In genomic region chr19:53364551-53364950, GRCm38 (mm10) we compare ENCODE assay signal across 19 mouse cellular contexts. TPM values are rescaled to one million over a fixed set of nuclear protein-coding genes. Genes with fewer than 3 reads are reported as not detected.
DNase-seq lines count a peak whose midpoint lies in the region; ATAC-seq and TF ChIP-seq lines count a peak whose summit lies in the region.
"Had no signal": no experiment of that assay in that cellular context is flagged by ENCODE, and none has a peak within 500 bp of the region (broad histone marks: within the 10 kb centered on the region; RNA-seq: fewer than 3 reads in every experiment).

No protein-coding gene starts in this region.

- no peaks in the 10 kb centered on the region; the same call in 1 of the 2 replicates for H3K36me3 ChIP-seq in heart, embryonic 13.5 days
- H3K36me3 ChIP-seq in intestine, postnatal 0 days (ENCODE audit: control insufficient read depth, insufficient read depth), result no peaks in the 10 kb centered on the region

- H3K4me1 ChIP-seq in heart, embryonic 13.5 days, result peaks cover 58% of the 10 kb centered on the region
- no peaks in the 10 kb centered on the region for H3K4me1 ChIP-seq in intestine, postnatal 0 days (replicated peaks; ENCODE audit: control insufficient read depth, insufficient read depth, low read length)

- no peaks in the 10 kb centered on the region for H3K9me3 ChIP-seq in heart, embryonic 13.5 days
- H3K9me3 ChIP-seq in intestine, postnatal 0 days (ENCODE audit: control insufficient read depth), result no peaks in the 10 kb centered on the region
- H3K9me3 ChIP-seq: hindbrain, embryonic 12.5 days had no signal

- H3K27ac ChIP-seq in heart, embryonic 13.5 days (replicated peaks), result peak overlapping the region; percentile 77
- H3K27ac ChIP-seq in left cerebral cortex, adult 2 months, result peak overlapping the region; percentile 74
- H3K27ac ChIP-seq in intestine, postnatal 0 days (ENCODE audit: low read depth, low read length), result no peak overlapping the region

- WGBS in heart, embryonic 13.5 days, result 35% methylated on average over 2 of the region's 2 CpGs
- 25% methylated on average over 2 of the region's 2 CpGs for WGBS in intestine, postnatal 0 days

- peak overlapping the region; percentile 64 for H3K4me2 ChIP-seq in heart, embryonic 13.5 days
- H3K4me2 ChIP-seq in intestine, postnatal 0 days (replicated peaks; ENCODE audit: low read depth), result peak overlapping the region; percentile 59

- DNase-seq in cerebellum, adult 9-10 months, result peak; percentile 61
- no peak for DNase-seq in heart, adult 8-10 months (ENCODE audit: low spot score)
- DNase-seq in left cerebral cortex, adult 2 months (ENCODE audit: extremely low spot score in 1 of 2, low spot score in 2 of 2), result no peak
- no peak for DNase-seq in left cerebral cortex, postnatal 4 days
- no peak for DNase-seq in embryo, embryonic 10 days (ENCODE audit: low spot score)

- H3K27me3 ChIP-seq in heart, embryonic 13.5 days (replicated peaks), result no peaks in the 10 kb centered on the region
- no peaks in the 10 kb centered on the region for H3K27me3 ChIP-seq in intestine, postnatal 0 days (replicated peaks; ENCODE audit: control insufficient read depth, insufficient read depth, low read length)
- H3K27me3 ChIP-seq: hindbrain, embryonic 12.5 days had no signal

- no peak overlapping the region for H3K4me3 ChIP-seq in heart, embryonic 13.5 days
- no peak overlapping the region for H3K4me3 ChIP-seq in left cerebral cortex, adult 2 months
- H3K4me3 ChIP-seq in intestine, postnatal 0 days (ENCODE audit: low read depth, low read length), result no peak overlapping the region
- H3K4me3 ChIP-seq: hindbrain, embryonic 12.5 days had no signal

- ATAC-seq in cerebellum, adult (ENCODE audit: insufficient number of reproducible peaks, low FRiP score, low TSS enrichment), result no peak
- ATAC-seq in heart, embryonic 13.5 days (ENCODE audit: extremely low read depth, insufficient number of reproducible peaks, low FRiP score, low TSS enrichment), result no peak
- ATAC-seq in intestine, postnatal 0 days, result no peak

- intact Hi-C loops in left cerebral cortex, adult 2 months (cut with DNase I), result loop anchor here (2.0 kb wide), 2 partner anchors 36 to 222 kb away; no protein-coding TSS in a partner anchor
- intact Hi-C loops in left cerebral cortex, postnatal 4 days (cut with DNase I), result no loop called here

- no peak overlapping the region for H3K9ac ChIP-seq in heart, embryonic 13.5 days
- H3K9ac ChIP-seq in intestine, postnatal 0 days (ENCODE audit: low read depth, low read length), result no peak overlapping the region
- H3K9ac ChIP-seq: hindbrain, embryonic 12.5 days; liver, postnatal 0 days had no signal

- TF ChIP-seq CTCF in left cerebral cortex, adult 2 months (IDR thresholded peaks at IDR 0.05), result no peak
- TF ChIP-seq CTCF in intestine, postnatal 0 days (IDR thresholded peaks at IDR 0.05; ENCODE audit: low read depth), result no peak

RNA-seq across cellular contexts. Expression of gene Gm10197, which starts 7.0 kb away (rescaled TPM):
- not detected in 2 replicates for polyA plus RNA-seq in heart, embryonic 13.5 days (2015; fragmentation: Nextera tagmentation; extraction: Ambion mirVana)
- not detected for total RNA-seq in heart, adult 8-10 months (2022)
- total RNA-seq in left cerebral cortex, adult 2 months (2021), result not detected
- total RNA-seq in left cerebral cortex, postnatal 4 days (2021), result not detected
- polyA plus RNA-seq in intestine, postnatal 0 days (2015; fragmentation: Nextera tagmentation; extraction: Ambion mirVana), result not detected in 2 replicates
- total RNA-seq: adrenal gland, adult 8-10 months; gastrocnemius, adult 8-10 months; layer of hippocampus, adult 18-20 months; left cerebral cortex, adult 8-10 months; megakaryocyte-erythroid progenitor cell, adult 5-6 weeks; monocyte, adult 5-6 weeks had no signal
- polyA plus RNA-seq: cerebellum, adult 2 months; cortical plate, adult 2 months; hindbrain, embryonic 12.5 days; limb, embryonic 14.5 days; liver, postnatal 0 days had no signal

RNA-seq across cellular contexts. Expression of gene Smndc1, which starts 25.8 kb away (rescaled TPM):
- 27.8 and 28.8 TPM in 2 replicates for polyA plus RNA-seq in heart, embryonic 13.5 days (2015; fragmentation: Nextera tagmentation; extraction: Ambion mirVana)
- 10 to 100 TPM; 31.9 to 37.5 (median 33.3) TPM for total RNA-seq in heart, adult 8-10 months (2022)
- 10 to 100 TPM; 35.1 to 35.8 TPM for total RNA-seq in left cerebral cortex, adult 2 months (2021)
- 10 to 100 TPM; 38.6 to 45.1 TPM for total RNA-seq in left cerebral cortex, postnatal 4 days (2021)
- polyA plus RNA-seq in intestine, postnatal 0 days (2015; fragmentation: Nextera tagmentation; extraction: Ambion mirVana), result 36.2 and 36.3 TPM in 2 replicates

RNA-seq across cellular contexts. Expression of gene Mxi1, which starts 54.2 kb away (rescaled TPM):
- polyA plus RNA-seq in heart, embryonic 13.5 days (2015; fragmentation: Nextera tagmentation; extraction: Ambion mirVana), result 31.8 and 34.5 TPM in 2 replicates
- 10 to 100 TPM; 38.7 to 49.2 (median 46.0) TPM for total RNA-seq in heart, adult 8-10 months (2022)
- total RNA-seq in left cerebral cortex, adult 2 months (2021), result 10 to 100 TPM; 85.3 to 89.6 TPM
- total RNA-seq in left cerebral cortex, postnatal 4 days (2021), result 10 to 100 TPM; 32.5 to 34.7 TPM
- polyA plus RNA-seq in intestine, postnatal 0 days (2015; fragmentation: Nextera tagmentation; extraction: Ambion mirVana), result 58.9 and 64.0 TPM in 2 replicates
